Mouse (Mus musculus) limb, embryonic 14.5 days (tissue): ENCODE results near the gene Atrnl1. TPM values are rescaled to one million over a fixed set of nuclear protein-coding genes. Genes with fewer than 3 reads are reported as not detected.

Experiments used
- ATAC-seq: fragments of 200-750 bp; cut with Nextera tagmentation; 2 replicates; pipeline ENCODE4 v1.8.0; 2017; ENCODE audit warnings: low read depth, moderate number of reproducible peaks, moderate TSS enrichment; ENCODE audit not compliant: low FRiP score
- DNase-seq: peaks from one replicate; pipeline ENCODE4 v3.0.0-alpha.2; 2015; ENCODE audit warnings: low spot score
- H3K27ac ChIP-seq: fragments of 300-500 bp; sonication (generic); replicated peaks from 2 replicates; pipeline ENCODE4 v1.5.1; 2014; ENCODE audit warnings: low read depth, mild to moderate bottlenecking, low read length, moderate library complexity, mixed read lengths
- H3K27me3 ChIP-seq: fragments of 300-500 bp; sonication (generic); 2 replicates; pipeline ENCODE4 v1.6.1; 2014; ENCODE audit warnings: low read length, mixed read lengths; ENCODE audit not compliant: control insufficient read depth, insufficient read depth
- H3K36me3 ChIP-seq: fragments of 300-500 bp; sonication (generic); 2 replicates; pipeline ENCODE4 v1.6.1; 2014; ENCODE audit warnings: mild to moderate bottlenecking, low read length, moderate library complexity, mixed read lengths; ENCODE audit not compliant: control insufficient read depth, insufficient read depth
- H3K4me1 ChIP-seq: fragments of 300-500 bp; sonication (generic); 2 replicates; pipeline ENCODE4 v1.6.1; 2014; ENCODE audit warnings: antibody characterized with exemption, low read length, mixed read lengths; ENCODE audit not compliant: control insufficient read depth, insufficient read depth
- H3K4me2 ChIP-seq: fragments of 300-500 bp; sonication (generic); replicated peaks from 2 replicates; pipeline ENCODE4 v1.6.1; 2014; ENCODE audit warnings: low read depth, mild to moderate bottlenecking, low read length, moderate library complexity; ENCODE audit not compliant: severe bottlenecking
- H3K4me3 ChIP-seq: fragments of 300-500 bp; sonication (generic); replicated peaks from 2 replicates; pipeline ENCODE4 v1.5.1; 2014; ENCODE audit warnings: low read length
- H3K9ac ChIP-seq: fragments of 300-500 bp; sonication (generic); 2 replicates; pipeline ENCODE4 v1.6.1; 2014; ENCODE audit warnings: mild to moderate bottlenecking, low read depth, low read length, moderate library complexity; ENCODE audit not compliant: severe bottlenecking
- H3K9me3 ChIP-seq: fragments of 300-500 bp; sonication (generic); 2 replicates; pipeline ENCODE4 v1.6.1; 2016; ENCODE audit warnings: low read length; ENCODE audit not compliant: control insufficient read depth
- POLR2A ChIP-seq: fragments of 200-500 bp; IDR thresholded peaks from 2 replicates; pipeline ENCODE4 v1.8.0; 2012; ENCODE audit warnings: inconsistent platforms, mild to moderate bottlenecking, moderate library complexity, borderline replicate concordance; ENCODE audit not compliant: insufficient read depth, insufficient read length; ENCODE audit errors: extremely low read depth
- WGBS: fragments of 180-500 bp; shearing (Covaris S2); extraction: QIAGEN DNeasy Blood & Tissue Kit; methylation state at CpG from one replicate; pipeline ENCODE4 v1.1.7; 2014; 5-methylcytosine and 5-hydroxymethylcytosine counted together
- polyA plus RNA-seq, 2 experiments: library from polyadenylated mRNA; depleted of rRNA in 1 of 2; stranded (reverse) in 1 of 2; unstranded in 1 of 2; fragments of >200 nt; fragmentation: Nextera tagmentation in 1 of 2; extraction: Ambion mirVana in 1 of 2; gene quantifications; 2 replicates each; pipeline versions ENCODE4 v1.2.1 to v1.2.3; 2012 to 2014

The Atrnl1 gene
- polyA plus RNA-seq, 2 experiments, result 7.7 to 19.9 TPM

GRCm38 (mm10) chr19:58118864-58119263, 508.0 kb downstream of the Atrnl1 start:
- ATAC-seq (no peak), DNase-seq (no peak)
- no peak overlapping the region for H3K4me3 ChIP-seq
- H3K27me3 ChIP-seq, result no peaks in the 10 kb centered on the region
- no peak overlapping the region for H3K9ac ChIP-seq
- 74% methylated on average over 11 of the region's 11 CpGs for WGBS
- no peaks in the 10 kb centered on the region for H3K9me3 ChIP-seq
- peaks cover 37% of the 10 kb centered on the region for H3K4me1 ChIP-seq
- H3K4me2 ChIP-seq, result no peak overlapping the region
- no peak for TF ChIP-seq POLR2A
- no peak overlapping the region for H3K27ac ChIP-seq
- H3K36me3 ChIP-seq, result no peaks in the 10 kb centered on the region

DNA sequence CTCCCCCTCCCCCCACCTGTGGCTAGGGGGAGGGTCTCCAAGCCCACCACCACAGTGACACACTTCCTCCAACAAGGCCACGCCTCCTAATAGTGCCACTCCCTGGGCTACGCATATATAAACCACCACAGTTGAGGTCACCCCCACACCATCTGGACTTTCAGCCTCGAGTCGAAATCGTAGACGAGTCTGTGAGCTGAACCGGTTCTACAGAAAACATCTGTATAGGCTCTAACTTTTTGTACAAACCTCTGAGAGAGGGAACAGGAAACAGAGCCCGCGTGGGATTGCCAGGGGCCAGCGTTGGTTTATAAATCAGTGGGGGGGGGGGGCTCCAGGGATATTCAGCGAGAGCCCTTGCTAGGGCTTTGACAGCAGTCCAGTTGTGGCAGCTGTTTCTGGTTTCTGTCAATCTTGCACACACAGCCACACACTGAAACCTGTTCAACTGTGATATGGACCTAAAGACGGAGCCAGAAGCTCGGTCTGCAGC, 508.9 kb downstream of the Atrnl1 start:
- ATAC-seq (peak; percentile 80), DNase-seq (peak; percentile 70)
- Histone ChIP-seq H3K4me3 (no peak overlapping the region), H3K9me3 (no peaks in the 10 kb centered on the region), H3K36me3 (no peaks in the 10 kb centered on the region), H3K4me2 (peak overlapping the region; percentile 34), H3K9ac (no peak overlapping the region), H3K27ac (0 out of 2 replicates have a peak overlapping the region, but pooled peaks have one; percentile 39), H3K27me3 (no peaks in the 10 kb centered on the region), H3K4me1 (peaks cover 43% of the 10 kb centered on the region)
- WGBS, result 9% methylated on average over 13 of the region's 13 CpGs
- TF ChIP-seq POLR2A, result no peak

DNA sequence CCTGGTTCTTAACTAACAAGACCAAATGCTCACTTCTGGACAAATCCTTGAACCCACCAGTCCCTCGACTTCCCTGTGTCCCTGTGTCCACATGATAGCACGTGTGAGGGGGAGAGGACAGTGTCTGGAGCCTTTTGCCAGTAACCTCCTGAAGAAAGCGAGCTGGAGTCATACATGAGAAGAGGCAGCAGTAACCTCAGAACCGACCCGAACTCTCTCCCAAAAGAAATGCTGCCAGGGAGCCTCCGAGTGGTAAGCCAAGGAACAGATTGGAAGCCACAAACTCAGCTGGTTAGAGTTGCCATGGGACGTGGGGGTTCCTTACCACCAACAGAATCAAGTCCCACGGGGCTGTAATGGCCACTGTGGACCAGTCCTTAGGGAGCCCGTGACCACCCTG, 509.8 kb downstream of the Atrnl1 start:
- no peak for DNase-seq
- no peaks in the 10 kb centered on the region for H3K36me3 ChIP-seq
- no peak overlapping the region for H3K4me2 ChIP-seq
- H3K4me3 ChIP-seq, result no peak overlapping the region
- H3K27me3 ChIP-seq, result no peaks in the 10 kb centered on the region
- TF ChIP-seq POLR2A, result no peak
- no peak overlapping the region for H3K9ac ChIP-seq
- no peak for ATAC-seq
- no peak overlapping the region for H3K27ac ChIP-seq
- no peaks in the 10 kb centered on the region for H3K9me3 ChIP-seq
- 74% methylated on average over 9 of the region's 9 CpGs for WGBS
- H3K4me1 ChIP-seq, result peaks cover 52% of the 10 kb centered on the region

- H3K27me3 ChIP-seq, result no peaks in the 10 kb centered on the region
- no peak for DNase-seq
- H3K4me3 ChIP-seq, result no peak overlapping the region
- H3K9me3 ChIP-seq, result no peaks in the 10 kb centered on the region
- no peak overlapping the region for H3K9ac ChIP-seq
- TF ChIP-seq POLR2A, result no peak
- peaks cover 59% of the 10 kb centered on the region for H3K4me1 ChIP-seq
- H3K36me3 ChIP-seq, result no peaks in the 10 kb centered on the region
- no peak for ATAC-seq
- 16% methylated on average over 6 of the region's 6 CpGs for WGBS
- no peak overlapping the region for H3K4me2 ChIP-seq
- no peak overlapping the region for H3K27ac ChIP-seq
These were observed 510.8 kb downstream of the Atrnl1 start for GRCm38 (mm10) chr19:58121628-58122027.

DNA sequence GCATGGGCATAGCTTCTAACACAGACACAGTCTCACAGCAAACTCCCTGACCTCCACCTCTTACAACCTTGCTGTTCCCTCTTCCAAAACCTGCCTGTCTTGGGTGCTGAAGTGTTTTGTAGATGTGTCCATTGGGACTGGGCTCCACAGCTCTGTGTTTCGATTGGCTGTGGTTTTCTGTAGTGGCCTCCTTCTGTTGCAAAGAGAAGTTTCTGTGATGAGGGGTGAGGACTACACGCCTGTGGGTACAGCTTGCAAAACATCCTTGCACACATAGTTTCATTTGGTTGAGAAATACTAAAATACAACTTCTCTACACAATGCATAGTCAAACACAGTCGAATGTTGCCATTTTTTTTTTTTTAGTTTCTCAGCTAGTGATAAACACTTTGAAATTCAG, 512.8 kb downstream of the Atrnl1 start:
- Histone ChIP-seq H3K27me3 (no peaks in the 10 kb centered on the region), H3K27ac (no peak overlapping the region), H3K36me3 (no peaks in the 10 kb centered on the region), H3K4me3 (no peak overlapping the region), H3K4me1 (peaks cover 60% of the 10 kb centered on the region), H3K9ac (no peak overlapping the region), H3K4me2 (no peak overlapping the region), H3K9me3 (no peaks in the 10 kb centered on the region)
- ATAC-seq (no peak), DNase-seq (no peak)
- no peak for TF ChIP-seq POLR2A
- 88% methylated on average over 3 of the region's 3 CpGs for WGBS

- Histone ChIP-seq H3K4me2 (no peak overlapping the region), H3K36me3 (no peaks in the 10 kb centered on the region), H3K9ac (no peak overlapping the region), H3K4me1 (peaks cover 52% of the 10 kb centered on the region), H3K27me3 (no peaks in the 10 kb centered on the region), H3K4me3 (no peak overlapping the region), H3K9me3 (peaks cover 2% of the 10 kb centered on the region; the same call in 1 of the 2 replicates), H3K27ac (no peak overlapping the region)
- DNase-seq, result peak; percentile 52
- WGBS, result 44% methylated on average over 5 of the region's 5 CpGs
- ATAC-seq, result no peak
- TF ChIP-seq POLR2A, result no peak
These were observed 513.7 kb downstream of the Atrnl1 start for GRCm38 (mm10) chr19:58124566-58124965.
